Mouse (Mus musculus): ENCODE results near the gene Med12l. TPM values are rescaled to one million over a fixed set of nuclear protein-coding genes. Genes with fewer than 3 reads are reported as not detected.

The Med12l gene
- polyA plus RNA-seq, 1 experiment from 2014 or later, result 5.5 TPM

- WGBS, result 72% methylated on average over 4 of the region's 4 CpGs
- no peak overlapping the region for H3K4me3 ChIP-seq (ENCODE audit: low read depth, low read length)
- no peak overlapping the region for H3K4me2 ChIP-seq (ENCODE audit: low read depth, low read length, severe bottlenecking)
- H3K9me3 ChIP-seq (ENCODE audit: control insufficient read depth, low read length), result no peaks in the 10 kb centered on the region
- no peaks in the 10 kb centered on the region for H3K36me3 ChIP-seq (ENCODE audit: control insufficient read depth, insufficient read depth, low read length)
- ATAC-seq (replicated peaks; ENCODE audit: low FRiP score), result peak; percentile 39; the same call in 1 of the 2 replicates
- H3K27ac ChIP-seq (ENCODE audit: low read depth, low read length), result no peak overlapping the region
- no peaks in the 10 kb centered on the region for H3K4me1 ChIP-seq (replicated peaks; ENCODE audit: control insufficient read depth, insufficient read depth, low read length)
- no peak for DNase-seq (ENCODE audit: low spot score)
- no peaks in the 10 kb centered on the region for H3K27me3 ChIP-seq (ENCODE audit: control insufficient read depth, insufficient read depth, low read length)
- H3K9ac ChIP-seq (ENCODE audit: low read length), result no peak overlapping the region
These were observed 10.2 kb downstream of the Med12l start for GRCm38 (mm10) chr3:59015698-59016412.

DNA sequence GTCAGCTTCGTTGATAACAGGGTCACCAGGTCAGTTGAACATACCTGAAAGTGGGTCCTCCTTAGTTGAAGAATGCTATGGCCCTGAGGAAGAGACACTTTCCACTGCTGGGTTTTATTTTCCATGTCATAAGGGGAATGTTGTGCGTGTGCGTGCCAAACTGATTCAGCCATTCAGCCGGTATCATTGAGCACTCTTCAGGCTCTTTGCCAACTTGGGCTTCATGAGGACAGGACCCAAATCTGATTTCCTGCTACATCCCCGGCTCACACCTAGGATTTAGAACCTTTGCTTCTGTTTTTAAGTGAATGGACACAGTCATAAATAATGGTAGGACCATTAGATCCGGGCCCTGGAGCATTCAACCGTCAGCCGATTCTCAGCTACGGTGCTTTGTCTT is 10.9 kb downstream of the Med12l start:
- Histone ChIP-seq H3K9me3 (ENCODE audit: control insufficient read depth, low read length) (no peaks in the 10 kb centered on the region), H3K4me2 (ENCODE audit: low read depth, low read length, severe bottlenecking) (no peak overlapping the region), H3K27ac (ENCODE audit: low read depth, low read length) (no peak overlapping the region), H3K9ac (ENCODE audit: low read length) (no peak overlapping the region), H3K4me3 (ENCODE audit: low read depth, low read length) (no peak overlapping the region), H3K27me3 (ENCODE audit: control insufficient read depth, insufficient read depth, low read length) (no peaks in the 10 kb centered on the region), H3K36me3 (ENCODE audit: control insufficient read depth, insufficient read depth, low read length) (no peaks in the 10 kb centered on the region), H3K4me1 (replicated peaks; ENCODE audit: control insufficient read depth, insufficient read depth, low read length) (peaks cover 2% of the 10 kb centered on the region)
- no peak for ATAC-seq (replicated peaks; ENCODE audit: low FRiP score)
- DNase-seq (ENCODE audit: low spot score), result no peak
- 91% methylated on average over 9 of the region's 9 CpGs for WGBS

DNA sequence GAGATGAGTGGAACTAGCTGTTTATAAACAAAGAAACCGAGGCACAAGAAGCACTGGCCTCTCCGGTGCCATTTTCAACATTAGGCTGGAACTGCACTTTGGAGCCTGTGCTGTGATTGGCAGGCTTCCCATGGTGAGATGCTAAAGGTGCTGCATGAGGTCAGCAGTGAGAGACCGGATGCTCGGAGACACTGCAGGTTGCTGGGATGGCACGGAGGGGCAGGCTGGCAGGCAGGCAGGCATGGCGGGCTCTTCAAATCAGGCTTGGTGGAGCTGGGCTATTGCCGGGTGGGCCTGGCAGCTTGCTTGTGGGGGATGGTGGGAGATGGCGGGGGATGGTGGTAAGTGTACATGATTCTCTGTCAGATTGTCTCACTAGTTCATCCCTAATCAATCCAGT is 15.6 kb downstream of the Med12l start:
- DNase-seq (ENCODE audit: low spot score), result no peak
- H3K4me1 ChIP-seq (replicated peaks; ENCODE audit: control insufficient read depth, insufficient read depth, low read length), result peaks cover 2% of the 10 kb centered on the region
- H3K27me3 ChIP-seq (ENCODE audit: control insufficient read depth, insufficient read depth, low read length), result no peaks in the 10 kb centered on the region
- no peak overlapping the region for H3K27ac ChIP-seq (ENCODE audit: low read depth, low read length)
- no peaks in the 10 kb centered on the region for H3K9me3 ChIP-seq (ENCODE audit: control insufficient read depth, low read length)
- no peak overlapping the region for H3K9ac ChIP-seq (ENCODE audit: low read length)
- WGBS, result 73% methylated on average over 8 of the region's 8 CpGs
- peak; percentile 22; the same call in 1 of the 2 replicates for ATAC-seq (replicated peaks; ENCODE audit: low FRiP score)
- no peaks in the 10 kb centered on the region for H3K36me3 ChIP-seq (ENCODE audit: control insufficient read depth, insufficient read depth, low read length)
- H3K4me3 ChIP-seq (ENCODE audit: low read depth, low read length), result no peak overlapping the region
- no peak overlapping the region for H3K4me2 ChIP-seq (ENCODE audit: low read depth, low read length, severe bottlenecking)

DNA sequence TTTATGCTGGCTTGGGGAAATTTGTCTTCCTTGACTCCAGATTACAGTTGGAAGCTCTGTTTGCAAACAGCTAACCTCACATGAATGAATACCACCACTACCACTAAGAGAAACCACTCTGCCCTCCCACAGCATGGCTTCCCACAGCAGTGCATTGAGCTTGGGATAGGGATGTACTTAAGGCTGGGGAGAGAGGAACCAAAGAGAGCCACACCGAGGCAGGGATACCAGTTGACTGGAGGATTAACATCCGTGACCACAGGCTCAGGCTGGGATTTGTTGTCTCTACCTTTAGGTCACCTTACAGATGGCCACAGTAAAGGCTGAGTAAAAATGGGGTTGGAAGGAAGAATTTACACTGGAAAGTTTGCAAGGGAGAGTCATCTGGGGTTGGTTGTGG is 16.6 kb downstream of the Med12l start:
- H3K27me3 ChIP-seq (ENCODE audit: control insufficient read depth, insufficient read depth, low read length), result no peaks in the 10 kb centered on the region
- ATAC-seq (replicated peaks; ENCODE audit: low FRiP score), result no peak
- no peaks in the 10 kb centered on the region for H3K9me3 ChIP-seq (ENCODE audit: control insufficient read depth, low read length)
- no peak overlapping the region for H3K4me3 ChIP-seq (ENCODE audit: low read depth, low read length)
- H3K4me2 ChIP-seq (ENCODE audit: low read depth, low read length, severe bottlenecking), result no peak overlapping the region
- DNase-seq (ENCODE audit: low spot score), result no peak
- 60% methylated on average over 2 of the region's 2 CpGs for WGBS
- H3K36me3 ChIP-seq (ENCODE audit: control insufficient read depth, insufficient read depth, low read length), result no peaks in the 10 kb centered on the region
- peaks cover 2% of the 10 kb centered on the region for H3K4me1 ChIP-seq (replicated peaks; ENCODE audit: control insufficient read depth, insufficient read depth, low read length)
- H3K9ac ChIP-seq (ENCODE audit: low read length), result no peak overlapping the region
- H3K27ac ChIP-seq (ENCODE audit: low read depth, low read length), result no peak overlapping the region

GRCm38 (mm10) chr3:59022971-59023370 is 17.3 kb downstream of the Med12l start:
- Histone ChIP-seq H3K4me2 (ENCODE audit: low read depth, low read length, severe bottlenecking) (no peak overlapping the region), H3K4me3 (ENCODE audit: low read depth, low read length) (no peak overlapping the region), H3K9ac (ENCODE audit: low read length) (no peak overlapping the region), H3K36me3 (ENCODE audit: control insufficient read depth, insufficient read depth, low read length) (no peaks in the 10 kb centered on the region), H3K4me1 (replicated peaks; ENCODE audit: control insufficient read depth, insufficient read depth, low read length) (peaks cover 2% of the 10 kb centered on the region), H3K27me3 (ENCODE audit: control insufficient read depth, insufficient read depth, low read length) (no peaks in the 10 kb centered on the region), H3K27ac (ENCODE audit: low read depth, low read length) (no peak overlapping the region), H3K9me3 (ENCODE audit: control insufficient read depth, low read length) (no peaks in the 10 kb centered on the region)
- 95% methylated on average over 14 of the region's 14 CpGs for WGBS
- no peak for DNase-seq (ENCODE audit: low spot score)
- ATAC-seq (replicated peaks; ENCODE audit: low FRiP score), result no peak

DNA sequence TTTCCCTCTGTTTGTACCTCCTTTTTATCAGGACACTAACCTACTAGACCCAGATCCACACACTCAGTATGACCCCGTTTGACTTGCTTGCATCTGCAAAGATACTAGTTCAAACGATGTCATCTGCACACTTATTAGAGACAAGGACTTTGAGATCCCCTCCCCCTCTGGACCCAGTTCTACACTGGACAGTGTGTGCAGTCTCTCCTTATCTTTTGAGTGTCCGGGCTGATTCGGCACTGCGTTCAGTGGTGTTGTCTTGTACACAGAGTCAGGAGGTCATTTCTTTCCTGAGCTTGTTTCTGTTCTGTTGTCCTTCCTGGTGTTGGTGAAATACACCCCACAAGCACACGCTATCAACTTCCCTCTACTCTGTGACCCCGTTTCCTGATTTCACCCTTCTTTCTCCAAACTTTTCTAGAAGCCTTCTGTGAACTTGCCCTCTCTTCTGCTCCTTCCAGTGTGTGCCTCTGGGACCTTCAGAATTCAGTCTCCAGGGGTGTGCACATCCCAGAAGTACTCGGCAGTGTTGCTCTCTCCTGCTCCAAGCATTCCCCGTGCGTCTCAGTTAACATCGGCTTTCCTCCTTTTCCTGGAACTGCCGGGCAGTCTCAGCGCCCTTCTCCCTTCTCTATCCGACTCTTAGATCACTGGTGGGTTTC is 19.0 kb downstream of the Med12l start:
- ATAC-seq (replicated peaks; ENCODE audit: low FRiP score), result no peak

DNA sequence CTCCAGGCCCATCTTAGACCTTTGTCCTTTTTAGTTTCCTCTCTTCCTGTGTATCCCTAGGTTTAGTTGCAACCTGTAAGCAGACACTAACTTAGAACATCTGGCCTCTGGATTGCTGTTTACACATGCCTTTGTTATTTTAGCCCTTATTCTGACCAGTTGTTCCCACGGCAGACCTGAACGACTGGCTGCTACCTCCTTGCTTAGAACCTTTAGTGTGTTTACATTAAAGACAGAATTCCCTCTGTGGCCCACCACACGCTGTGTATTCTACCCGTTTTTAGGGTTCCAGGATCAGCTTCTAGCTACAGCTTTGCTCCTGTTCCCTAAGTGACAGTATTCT is 19.5 kb downstream of the Med12l start:
- Histone ChIP-seq H3K9me3 (ENCODE audit: control insufficient read depth, low read length) (no peaks in the 10 kb centered on the region), H3K27me3 (ENCODE audit: control insufficient read depth, insufficient read depth, low read length) (no peaks in the 10 kb centered on the region), H3K4me1 (replicated peaks; ENCODE audit: control insufficient read depth, insufficient read depth, low read length) (peaks cover 2% of the 10 kb centered on the region), H3K27ac (ENCODE audit: low read depth, low read length) (no peak overlapping the region), H3K4me2 (ENCODE audit: low read depth, low read length, severe bottlenecking) (no peak overlapping the region), H3K4me3 (ENCODE audit: low read depth, low read length) (no peak overlapping the region), H3K9ac (ENCODE audit: low read length) (no peak overlapping the region), H3K36me3 (ENCODE audit: control insufficient read depth, insufficient read depth, low read length) (no peaks in the 10 kb centered on the region)
- DNase-seq (ENCODE audit: low spot score) (no peak), ATAC-seq (replicated peaks; ENCODE audit: low FRiP score) (no peak)
- WGBS, result 61% methylated on average over 4 of the region's 4 CpGs

More for the DNA sequence above, 19.0 kb downstream of the Med12l start:
- Histone ChIP-seq H3K36me3 (ENCODE audit: control insufficient read depth, insufficient read depth, low read length) (no peaks in the 10 kb centered on the region), H3K27me3 (ENCODE audit: control insufficient read depth, insufficient read depth, low read length) (no peaks in the 10 kb centered on the region), H3K4me3 (ENCODE audit: low read depth, low read length) (no peak overlapping the region), H3K27ac (ENCODE audit: low read depth, low read length) (no peak overlapping the region), H3K4me1 (replicated peaks; ENCODE audit: control insufficient read depth, insufficient read depth, low read length) (peaks cover 2% of the 10 kb centered on the region), H3K4me2 (ENCODE audit: low read depth, low read length, severe bottlenecking) (no peak overlapping the region), H3K9me3 (ENCODE audit: control insufficient read depth, low read length) (no peaks in the 10 kb centered on the region), H3K9ac (ENCODE audit: low read length) (no peak overlapping the region)
- WGBS, result 74% methylated on average over 14 of the region's 14 CpGs
- no peak for DNase-seq (ENCODE audit: low spot score)

DNA sequence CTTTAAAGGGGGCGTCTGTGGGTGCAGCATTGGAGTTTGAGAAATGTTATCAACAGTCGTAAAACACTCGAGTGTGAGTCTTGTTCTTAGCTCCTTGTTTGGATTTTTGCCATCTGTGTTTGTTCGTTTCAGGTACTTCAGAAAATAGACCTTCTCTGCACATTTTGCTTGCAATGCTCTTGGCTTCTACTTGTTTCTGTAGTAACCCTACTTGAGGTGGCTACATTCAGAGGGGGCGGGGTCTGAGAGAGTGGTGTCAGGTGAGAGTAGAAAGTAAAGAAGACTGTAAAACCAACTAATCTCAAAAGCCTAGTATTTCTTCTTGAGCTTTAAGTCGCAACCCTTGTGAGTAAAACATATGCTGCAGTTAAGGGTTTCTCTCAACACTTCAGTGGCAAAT is 23.1 kb downstream of the Med12l start:
- Histone ChIP-seq H3K4me3 (ENCODE audit: low read depth, low read length) (no peak overlapping the region), H3K27me3 (ENCODE audit: control insufficient read depth, insufficient read depth, low read length) (no peaks in the 10 kb centered on the region), H3K4me2 (ENCODE audit: low read depth, low read length, severe bottlenecking) (no peak overlapping the region), H3K9ac (ENCODE audit: low read length) (no peak overlapping the region), H3K9me3 (ENCODE audit: control insufficient read depth, low read length) (no peaks in the 10 kb centered on the region), H3K36me3 (ENCODE audit: control insufficient read depth, insufficient read depth, low read length) (no peaks in the 10 kb centered on the region), H3K4me1 (replicated peaks; ENCODE audit: control insufficient read depth, insufficient read depth, low read length) (no peaks in the 10 kb centered on the region), H3K27ac (ENCODE audit: low read depth, low read length) (no peak overlapping the region)
- ATAC-seq (replicated peaks; ENCODE audit: low FRiP score) (no peak), DNase-seq (ENCODE audit: low spot score) (no peak)
- 93% methylated on average over 6 of the region's 6 CpGs for WGBS

DNA sequence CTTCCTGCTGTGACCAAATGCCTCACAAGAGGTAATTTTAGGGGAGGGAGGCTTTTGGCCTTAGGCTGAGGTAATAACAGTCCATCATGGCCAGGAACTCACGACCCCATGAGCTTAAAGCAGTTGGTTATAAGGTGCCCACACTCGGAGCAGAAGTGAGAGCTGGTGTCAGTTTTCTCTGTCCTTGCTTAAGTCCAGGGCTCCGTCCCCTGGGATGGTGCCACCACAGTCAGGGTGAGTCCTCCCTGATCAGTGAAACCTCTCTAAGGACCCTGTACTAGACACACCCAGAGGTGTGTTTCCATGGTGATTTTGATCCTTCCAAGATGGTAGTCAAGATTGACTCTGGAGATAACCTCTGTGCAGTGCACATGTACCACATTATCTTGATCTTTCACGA is 25.4 kb downstream of the Med12l start:
- H3K9ac ChIP-seq (ENCODE audit: low read length), result no peak overlapping the region
- no peak overlapping the region for H3K4me2 ChIP-seq (ENCODE audit: low read depth, low read length, severe bottlenecking)
- WGBS, result 78% methylated on average over 4 of the region's 4 CpGs
- no peaks in the 10 kb centered on the region for H3K4me1 ChIP-seq (replicated peaks; ENCODE audit: control insufficient read depth, insufficient read depth, low read length)
- H3K27me3 ChIP-seq (ENCODE audit: control insufficient read depth, insufficient read depth, low read length), result no peaks in the 10 kb centered on the region
- H3K4me3 ChIP-seq (ENCODE audit: low read depth, low read length), result no peak overlapping the region
- ATAC-seq (replicated peaks; ENCODE audit: low FRiP score) (no peak), DNase-seq (ENCODE audit: low spot score) (no peak)
- no peak overlapping the region for H3K27ac ChIP-seq (ENCODE audit: low read depth, low read length)
- H3K9me3 ChIP-seq (ENCODE audit: control insufficient read depth, low read length), result no peaks in the 10 kb centered on the region
- no peaks in the 10 kb centered on the region for H3K36me3 ChIP-seq (ENCODE audit: control insufficient read depth, insufficient read depth, low read length)
